Mouse (Mus musculus): ENCODE data around the gene Bach1.

GRCm38 (mm10) chr16:87662528-87662927 is 36.2 kb upstream of the Bach1 start:
- TF ChIP-seq REST (IDR thresholded peaks at IDR 0.05; ENCODE audit: insufficient read depth, insufficient read length) = no peak
- no peak for TF ChIP-seq POLR2A (IDR thresholded peaks at IDR 0.05; ENCODE audit: insufficient read length, low read depth)

Measured in myocyte (in vitro differentiated cells).